Mouse (Mus musculus) lung, adult 2 months (tissue): ENCODE measurements around the gene Spint1.

ENCODE experiments used
- CTCF ChIP-seq: fragments of 200-500 bp; IDR thresholded peaks from 2 replicates; pipeline ENCODE4 v1.5.1; 2011; ENCODE audit warnings: mild to moderate bottlenecking, low read length, control low read depth; ENCODE audit not compliant: insufficient read depth
- POLR2A ChIP-seq: fragments of 200-500 bp; IDR thresholded peaks from 2 replicates; pipeline ENCODE4 v1.6.1; 2011; ENCODE audit warnings: low read depth, mild to moderate bottlenecking, control low read depth, low read length, borderline replicate concordance; ENCODE audit errors: extremely low read depth

GRCm38 (mm10) chr2:119209176-119209507 is 28.0 kb upstream of the Spint1 start:
- TF ChIP-seq CTCF (no peak), POLR2A (no peak)
